Mouse (Mus musculus) CH12.LX (cell line): Measurements from ENCODE around the gene Zmynd10.

Source experiments
- CTCF ChIP-seq, 2 experiments: IDR thresholded peaks in 1 of 2; conservative IDR thresholded peaks in 1 of 2; 2 replicates each; pipeline ENCODE4 v1.5.1; 2011 to 2012; ENCODE audit warnings: low read depth in 2 of 2, low read length in 2 of 2, improper control_type of control experiment in 1 of 2, inconsistent platforms in 1 of 2, mild to moderate bottlenecking in 1 of 2, moderate library complexity in 1 of 2
- KAT2A ChIP-seq: IDR thresholded peaks from 2 replicates; pipeline ENCODE4 v1.6.1; 2012; ENCODE audit warnings: low read length, improper control_type of control experiment, inconsistent platforms; ENCODE audit not compliant: insufficient replicate concordance
- MAX ChIP-seq: IDR thresholded peaks from 2 replicates; pipeline ENCODE4 v1.6.1; 2011; ENCODE audit warnings: low read length, improper control_type of control experiment
- NRF1 ChIP-seq: IDR thresholded peaks from 2 replicates; pipeline ENCODE4 v1.6.1; 2014; ENCODE audit warnings: low read depth, mild to moderate bottlenecking, inconsistent platforms, low read length, improper control_type of control experiment, moderate library complexity
- POLR2A ChIP-seq: IDR thresholded peaks from 2 replicates; pipeline ENCODE4 v1.6.1; 2011; ENCODE audit warnings: low read depth, mild to moderate bottlenecking, improper control_type of control experiment, low read length
- POLR2AphosphoS2 ChIP-seq: IDR thresholded peaks from 2 replicates; pipeline ENCODE4 v1.6.1; 2011; ENCODE audit warnings: low read depth, low read length, improper control_type of control experiment
- SMC3 ChIP-seq: IDR thresholded peaks from 2 replicates; pipeline ENCODE4 v1.6.1; 2011; ENCODE audit warnings: low read depth, low read length, improper control_type of control experiment
- UBTF ChIP-seq: IDR thresholded peaks from 2 replicates; pipeline ENCODE4 v1.6.1; 2012; ENCODE audit warnings: low read depth, mild to moderate bottlenecking, inconsistent platforms, low read length, improper control_type of control experiment, moderate library complexity

- TF ChIP-seq UBTF (no peak), POLR2AphosphoS2 (no peak), CTCF (conservative IDR thresholded peaks at IDR 0.05 in 1 of 2, IDR thresholded peaks at IDR 0.05 in 1 of 2; ENCODE audit: low read depth in 2 of 2, low read length in 2 of 2) (peak in 1 of 2 experiments; percentile 36; a peak in 2 of 4 replicates), POLR2A (no peak), NRF1 (no peak), MAX (no peak), SMC3 (no peak), KAT2A (no peak)
Measured at GRCm38 (mm10) chr9:107600745-107601144, 53.6 kb downstream of the Zmynd10 start.
